Mouse (Mus musculus) olfactory bulb, adult 2 months (tissue): ENCODE measurements around the gene Gsap.

Source experiments
- CTCF ChIP-seq: fragments of 200-500 bp; IDR thresholded peaks from 2 replicates; pipeline ENCODE4 v1.5.1; 2012; ENCODE audit warnings: low read depth, mild to moderate bottlenecking, low read length, moderate library complexity; ENCODE audit not compliant: insufficient read depth
- POLR2A ChIP-seq: fragments of 200-500 bp; IDR thresholded peaks from 2 replicates; pipeline ENCODE4 v1.6.1; 2012; ENCODE audit warnings: mild to moderate bottlenecking, low read depth, low read length, moderate library complexity; ENCODE audit not compliant: insufficient read depth

GRCm38 (mm10) chr5:21141626-21142025 lies 44.4 kb upstream of the Gsap start:
- TF ChIP-seq POLR2A: no peak
- TF ChIP-seq CTCF: no peak
